Mouse (Mus musculus) mouse embryonic stem cell (cell line): ENCODE data around the gene Tbc1d15.

Experiments used
- in situ Hi-C, 2 experiments: fragments of 300-500 bp; cut with MboI; formaldehyde crosslinking; loops; 1 replicate in 1 of 2; 3 replicates in 1 of 2; pipeline ENCODE4 v1.14.3; 2019 to 2020; ENCODE audit warnings: low sequenced_read_pairs in 2 of 2, low pct_unique_long_range_greater_than_20kb in 1 of 2, mixed read lengths in 1 of 2; ENCODE audit not compliant: unreplicated experiment in 1 of 2

Gene Tbc1d15

DNA sequence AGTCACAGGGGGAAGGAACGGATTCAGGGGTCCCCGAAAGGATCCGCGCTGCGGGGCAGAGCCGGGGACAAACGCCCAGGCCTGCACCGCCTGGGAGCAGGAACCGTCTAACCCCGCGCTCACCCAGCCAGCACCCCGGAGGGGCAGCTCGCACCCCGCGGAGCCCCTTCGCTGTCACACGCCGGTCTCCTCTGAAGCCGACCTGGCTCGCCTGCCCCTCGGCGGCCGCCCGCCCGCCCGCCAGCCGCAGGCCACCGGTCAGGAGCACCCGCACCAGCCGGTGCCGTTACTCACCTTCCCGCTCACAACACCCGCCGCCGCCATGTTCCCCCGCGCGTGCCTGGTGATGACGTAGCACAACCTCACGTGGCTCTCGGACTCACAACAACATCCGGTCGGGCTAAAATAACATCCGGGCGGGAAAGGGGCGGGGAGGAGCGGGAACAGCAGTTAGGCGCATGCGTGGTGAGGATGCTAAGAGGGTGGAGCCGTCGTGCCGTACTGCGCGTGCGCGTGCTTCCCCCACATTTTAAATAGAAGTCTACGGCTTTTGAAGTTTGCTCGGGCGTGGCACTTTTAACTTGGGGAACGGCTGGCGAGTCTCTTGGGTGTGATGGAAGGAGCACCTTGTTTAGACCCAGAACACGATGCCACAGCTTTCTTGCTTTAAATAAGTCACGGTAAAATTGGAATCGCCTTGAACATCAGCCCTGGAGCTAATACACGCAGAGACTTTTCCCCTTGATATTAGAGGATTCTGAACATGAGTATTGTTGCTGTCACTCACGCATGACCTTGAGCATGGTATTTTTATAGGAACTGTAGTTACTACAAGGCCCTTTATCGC lies at the start of gene Tbc1d15:
Gene Tbc1d15 (minus strand): TSS at position 380 of the 847 bp plus-strand sequence.
- in situ Hi-C loops: no loop called here

DNA sequence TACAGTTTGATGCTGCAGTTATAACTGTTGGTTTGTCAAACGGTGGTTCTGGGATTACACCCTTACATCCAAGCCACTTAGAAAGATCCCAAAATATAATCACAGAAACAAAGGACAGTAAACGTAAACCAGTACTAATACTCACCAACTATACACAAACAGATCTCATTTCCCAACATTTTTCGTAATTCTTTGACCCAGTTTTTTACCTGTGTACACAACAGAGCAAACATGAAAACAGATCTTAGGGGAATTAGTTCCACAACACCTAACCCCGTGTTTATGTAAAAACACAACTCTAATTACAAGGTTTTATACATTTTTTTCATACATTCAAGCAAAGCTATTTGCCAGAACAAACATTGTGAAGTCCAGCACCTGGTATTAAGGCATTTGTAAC lies 47.4 kb upstream of the Tbc1d15 start:
- in situ Hi-C loops: no loop called here

DNA sequence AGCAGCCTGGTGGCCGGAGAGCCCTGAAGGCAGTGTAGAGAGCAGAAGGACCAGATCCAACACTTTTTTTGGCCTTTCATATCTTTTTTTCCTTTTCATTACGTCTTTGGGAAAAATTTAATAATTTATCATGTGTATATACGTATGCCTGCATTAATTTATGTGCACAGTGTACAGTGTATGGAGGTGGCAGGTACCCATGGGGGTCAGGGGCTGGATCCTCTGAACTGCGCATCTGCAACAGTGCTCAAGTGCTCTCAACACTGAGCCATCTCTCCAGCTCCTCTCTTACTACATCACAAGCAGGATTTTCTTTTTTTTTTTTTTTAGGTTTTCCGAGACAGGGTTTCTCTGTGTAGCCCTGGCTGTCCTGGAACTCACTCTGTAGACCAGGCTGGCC lies 46.3 kb upstream of the Tbc1d15 start:
- in situ Hi-C loops: no loop called here

DNA sequence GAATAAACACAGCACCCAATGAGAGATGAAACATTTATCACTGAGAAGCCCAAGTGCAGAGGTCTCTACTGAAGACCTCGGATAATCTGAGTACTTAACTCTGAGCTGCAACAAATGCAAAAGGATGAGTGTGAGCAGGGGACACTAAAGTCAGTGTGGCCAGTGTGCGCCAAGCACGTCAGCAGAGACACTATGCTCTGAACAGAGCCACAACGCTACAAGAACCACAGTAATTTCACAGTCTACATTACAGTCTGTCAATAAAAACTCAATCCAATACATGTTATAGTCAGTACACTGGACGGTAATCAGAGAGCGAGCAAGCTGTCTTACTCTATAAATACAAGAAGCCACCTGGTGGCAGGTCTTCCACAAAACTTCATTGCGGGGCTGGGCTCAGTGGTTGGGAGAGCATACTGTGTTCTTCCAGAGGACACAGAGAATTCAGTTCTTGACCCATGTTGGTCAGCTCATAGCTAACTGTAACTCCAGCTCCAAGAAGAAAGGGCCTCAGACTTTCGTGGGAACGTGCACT lies 45.2 kb upstream of the Tbc1d15 start:
- in situ Hi-C loops: no loop called here

DNA sequence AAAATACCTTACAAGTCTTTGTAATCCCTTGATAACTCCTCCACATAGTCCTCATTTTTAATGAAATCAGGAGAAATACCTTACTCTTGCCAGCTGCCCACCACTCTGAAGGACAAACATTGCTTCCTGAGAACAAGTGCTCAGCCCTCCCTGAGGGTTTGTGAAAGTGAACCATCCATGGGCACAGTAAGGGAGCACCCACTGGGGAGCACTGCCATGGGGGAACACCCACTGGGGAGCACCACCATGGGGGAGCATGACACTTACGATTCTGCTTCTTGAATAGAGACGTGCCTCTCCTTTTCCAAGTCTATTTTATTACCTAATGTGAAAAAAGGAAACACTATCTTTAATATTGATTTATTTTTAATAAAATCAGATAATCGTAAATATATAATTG lies 43.9 kb upstream of the Tbc1d15 start:
- in situ Hi-C loops: no loop called here

DNA sequence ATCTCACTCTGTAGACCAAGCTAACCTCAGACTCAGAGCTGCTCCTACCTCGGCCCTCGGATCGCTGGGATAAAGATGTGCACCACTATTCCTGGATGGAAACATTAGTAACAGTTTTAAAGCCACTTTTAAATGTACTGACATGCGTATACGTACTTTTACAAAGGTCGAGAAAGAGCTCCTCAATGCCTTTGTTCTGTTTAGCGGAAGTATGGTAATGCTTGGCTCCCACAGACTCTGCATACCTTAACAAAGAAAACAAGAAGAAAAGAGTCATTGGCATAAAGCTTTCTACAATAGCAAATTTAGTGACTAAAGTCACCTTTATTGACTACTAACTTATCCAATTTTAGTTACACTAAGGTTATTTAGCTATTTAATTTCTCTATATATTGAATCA lies 43.4 kb upstream of the Tbc1d15 start:
- in situ Hi-C loops: no loop called here

DNA sequence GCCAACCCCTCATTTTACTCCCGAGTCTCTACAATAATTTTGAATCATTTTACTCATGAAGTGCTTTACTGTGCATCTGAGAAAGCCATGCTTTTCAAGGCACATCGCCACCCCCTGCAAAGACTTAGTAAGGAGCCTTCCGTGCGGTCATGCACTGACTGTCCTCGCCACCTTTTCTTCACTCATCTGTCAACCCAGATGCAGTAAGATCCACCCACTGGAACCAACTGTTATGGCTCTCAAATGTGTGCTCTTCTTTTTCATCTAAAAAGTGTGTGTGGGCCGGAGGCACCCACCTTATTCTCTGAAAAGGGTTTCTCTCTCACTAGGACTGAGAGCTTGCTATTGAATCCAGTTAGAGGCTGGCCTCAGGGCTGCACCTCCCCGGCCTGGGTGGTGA lies 42.7 kb upstream of the Tbc1d15 start:
- in situ Hi-C loops: no loop called here

DNA sequence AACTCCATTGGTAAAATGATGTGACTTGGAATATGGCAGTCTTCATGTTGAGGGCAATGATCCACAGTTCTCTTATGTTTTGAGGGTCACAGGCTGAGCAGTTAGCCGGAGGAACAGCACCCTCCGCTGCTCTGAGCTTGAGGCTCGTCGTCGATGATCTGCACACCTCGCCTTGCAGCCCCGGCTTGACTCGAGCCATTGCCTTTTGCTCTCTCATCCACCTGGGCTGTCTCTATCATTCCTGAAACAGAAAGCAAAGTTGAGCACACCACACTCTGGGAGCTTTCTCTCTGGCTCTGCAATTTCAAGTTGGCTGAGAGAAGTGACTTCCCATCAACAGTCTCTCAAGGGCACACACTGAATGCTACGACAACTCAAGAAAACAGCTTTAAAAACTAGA lies 39.4 kb upstream of the Tbc1d15 start:
- in situ Hi-C loops: no loop called here

DNA sequence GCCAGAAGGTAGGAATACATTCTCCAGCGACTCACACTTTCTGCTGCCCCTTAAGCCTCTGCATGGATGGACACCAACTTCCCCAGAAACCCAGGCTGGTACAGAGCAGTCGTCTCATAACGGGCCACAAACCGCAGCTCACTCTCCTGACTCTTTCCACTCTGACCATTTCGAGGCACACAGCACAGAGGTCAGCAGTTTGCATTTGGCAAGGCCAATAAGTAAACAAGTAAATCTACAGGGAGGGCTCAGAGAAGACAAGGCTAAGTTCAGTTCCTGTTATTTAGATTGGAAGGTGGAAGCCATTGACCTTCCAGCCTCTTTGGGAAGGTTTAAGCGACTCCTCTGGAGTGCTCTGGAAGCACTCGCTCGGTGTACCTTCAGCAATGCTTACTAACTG lies 37.6 kb upstream of the Tbc1d15 start:
- in situ Hi-C loops: no loop called here

DNA sequence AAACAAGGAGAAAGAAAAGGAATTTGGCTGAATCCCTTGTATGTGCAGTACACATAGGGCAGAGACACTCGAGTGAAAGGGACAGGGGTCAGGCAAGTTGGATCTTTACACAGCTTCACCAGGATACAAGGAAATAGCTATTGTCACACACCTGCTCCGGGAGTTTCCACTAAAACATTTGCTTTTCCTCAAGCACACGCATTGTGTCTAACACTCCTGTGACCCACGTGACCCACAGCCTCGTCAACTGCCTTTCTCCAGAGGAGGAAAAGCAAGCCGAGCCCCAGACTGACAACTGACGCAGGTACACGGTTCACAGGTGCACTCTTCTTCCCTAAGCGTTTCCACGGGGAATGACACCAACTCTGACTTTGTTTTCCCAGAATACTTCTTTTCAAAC lies 32.9 kb upstream of the Tbc1d15 start:
- in situ Hi-C loops: no loop called here

DNA sequence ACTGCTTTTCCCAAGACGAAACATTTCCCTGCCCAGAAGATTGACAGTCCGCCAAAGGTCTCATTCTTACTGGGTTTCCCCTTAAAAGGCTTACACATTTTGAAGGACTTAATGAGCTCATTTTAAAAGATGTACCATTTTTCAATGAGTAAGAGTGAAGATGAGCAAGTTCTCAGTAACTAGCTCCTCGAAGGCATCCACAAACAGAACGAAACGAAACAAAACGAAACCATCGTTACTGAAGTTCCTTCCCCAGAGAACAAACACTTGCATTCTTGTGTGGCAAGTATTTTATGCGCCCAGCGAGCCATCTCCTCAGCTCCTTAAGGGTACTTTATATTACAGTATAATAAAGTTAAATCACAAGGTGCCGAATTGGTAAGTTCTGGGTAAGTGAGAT lies 30.1 kb upstream of the Tbc1d15 start:
- in situ Hi-C loops: no loop called here

DNA sequence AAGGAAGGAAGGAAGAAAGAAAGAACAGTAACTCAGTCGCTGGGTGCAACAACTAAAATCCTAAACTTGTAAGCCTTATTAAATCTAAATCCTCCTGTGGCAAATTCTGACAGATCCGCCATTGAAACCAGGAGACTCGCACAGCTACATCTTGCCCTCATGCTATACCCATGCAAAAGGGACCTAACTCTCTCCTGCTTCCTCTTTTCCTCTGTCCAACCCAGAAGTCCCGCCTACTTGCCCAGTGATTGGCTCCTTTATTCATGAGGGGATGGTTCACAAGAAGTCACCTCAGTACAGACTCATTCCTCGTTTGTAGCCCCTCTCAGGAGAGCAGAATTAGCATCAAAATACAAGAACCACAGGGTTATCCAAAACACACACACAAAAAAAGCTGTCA lies 20.4 kb upstream of the Tbc1d15 start:
- in situ Hi-C loops: no loop called here

DNA sequence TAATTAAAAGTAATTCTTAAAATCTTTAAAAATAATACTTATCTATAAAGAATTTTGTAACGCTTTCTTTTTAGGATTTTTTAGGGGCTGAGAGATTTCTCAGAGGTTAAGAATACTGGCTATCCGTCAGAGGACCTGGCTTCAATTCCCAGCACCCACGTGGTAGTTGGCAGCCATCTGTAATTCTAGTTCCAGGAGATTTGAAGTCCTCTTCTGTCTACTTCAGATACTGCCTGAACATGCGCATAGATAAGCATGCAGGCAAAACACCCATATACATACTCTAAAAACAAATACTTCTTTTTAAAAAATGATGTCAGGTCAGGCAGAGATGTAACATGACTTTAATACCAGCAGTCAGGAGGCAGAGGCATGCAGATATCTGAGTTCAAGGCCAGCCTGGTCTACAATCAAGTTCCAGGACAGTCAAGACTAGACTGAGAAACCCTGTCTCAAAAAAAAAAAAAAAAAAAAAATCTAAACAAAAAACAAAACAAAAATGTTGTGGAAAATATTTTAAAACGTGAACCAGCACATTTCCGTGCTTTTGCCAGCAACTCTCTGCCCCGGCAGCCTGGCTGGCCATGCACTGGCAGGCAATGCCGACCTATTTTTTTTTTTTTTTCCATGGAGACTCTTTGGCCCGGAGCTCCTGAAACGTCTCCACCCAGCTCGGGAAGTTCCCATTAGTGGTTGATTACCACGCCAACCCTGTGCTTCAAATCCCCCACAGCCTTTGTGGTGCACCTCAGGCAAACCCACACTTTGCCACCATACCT lies 19.5 kb upstream of the Tbc1d15 start:
- in situ Hi-C loops: no loop called here

DNA sequence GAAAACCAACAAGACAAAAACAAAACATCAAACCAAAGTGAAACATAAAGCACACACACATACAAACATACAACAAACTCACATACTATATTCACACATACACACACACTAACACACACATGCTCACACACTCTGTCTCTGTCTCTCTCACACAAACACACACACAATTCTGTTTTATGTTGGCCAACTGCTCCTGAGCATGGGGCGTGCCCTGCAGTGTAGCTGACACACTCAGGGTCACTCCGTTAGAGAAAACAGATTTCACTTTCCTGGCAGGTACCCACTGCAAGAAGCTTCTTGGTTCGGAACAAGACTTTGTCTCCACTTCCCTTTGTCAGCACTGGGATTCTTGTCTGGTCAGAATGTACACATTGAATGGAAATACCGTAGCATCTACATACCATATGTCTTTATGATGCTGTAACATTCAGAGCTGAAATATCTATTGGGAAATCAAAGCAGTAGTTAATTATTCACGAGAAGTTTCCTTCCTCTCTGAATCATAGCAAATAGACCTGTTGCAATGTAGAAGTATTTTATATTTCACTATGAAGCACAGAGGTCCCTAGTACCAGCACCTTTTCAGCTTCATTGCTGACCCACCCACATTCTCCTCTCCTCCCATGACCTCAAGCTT lies 11.8 kb upstream of the Tbc1d15 start:
- in situ Hi-C loops: no loop called here

DNA sequence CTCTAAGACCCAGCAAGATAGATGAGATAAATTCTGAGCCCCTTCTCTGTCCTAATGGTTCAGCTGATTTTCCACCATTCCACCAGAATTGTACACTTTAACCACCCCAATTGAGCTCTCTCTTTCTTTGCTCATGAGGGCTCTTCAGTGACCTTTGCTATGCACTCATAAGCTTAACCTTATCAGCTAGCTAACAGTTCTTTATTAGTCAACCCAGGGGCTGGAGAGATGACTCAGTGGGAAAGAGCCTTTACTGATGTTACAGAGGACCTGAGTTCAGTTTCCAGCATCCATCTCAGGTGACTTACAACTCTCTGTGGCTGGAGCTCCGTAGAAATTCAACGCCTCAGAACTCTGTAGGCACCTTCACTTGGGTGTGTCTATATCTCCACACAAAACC lies 11.0 kb upstream of the Tbc1d15 start:
- in situ Hi-C loops: no loop called here

DNA sequence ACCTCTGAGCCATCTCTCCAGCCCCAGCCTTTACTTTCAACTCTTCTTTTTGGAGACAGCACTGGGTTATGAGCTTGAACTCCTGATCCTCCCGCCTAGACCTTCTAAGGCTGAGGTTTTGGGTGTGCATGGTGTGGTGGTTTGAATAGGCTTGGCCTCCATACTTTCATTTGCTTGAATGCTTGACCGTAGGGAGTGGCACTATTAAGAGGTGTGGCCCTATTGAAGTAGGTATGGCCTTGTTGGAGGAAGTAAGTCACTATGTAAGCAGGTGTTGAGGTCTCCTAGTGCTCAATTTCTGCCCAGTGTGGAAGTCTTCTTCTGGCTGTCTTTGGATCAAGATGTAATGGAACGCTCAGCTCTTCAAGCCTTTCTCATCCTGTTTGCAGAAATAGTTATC lies 10.2 kb upstream of the Tbc1d15 start:
- in situ Hi-C loops: no loop called here

DNA sequence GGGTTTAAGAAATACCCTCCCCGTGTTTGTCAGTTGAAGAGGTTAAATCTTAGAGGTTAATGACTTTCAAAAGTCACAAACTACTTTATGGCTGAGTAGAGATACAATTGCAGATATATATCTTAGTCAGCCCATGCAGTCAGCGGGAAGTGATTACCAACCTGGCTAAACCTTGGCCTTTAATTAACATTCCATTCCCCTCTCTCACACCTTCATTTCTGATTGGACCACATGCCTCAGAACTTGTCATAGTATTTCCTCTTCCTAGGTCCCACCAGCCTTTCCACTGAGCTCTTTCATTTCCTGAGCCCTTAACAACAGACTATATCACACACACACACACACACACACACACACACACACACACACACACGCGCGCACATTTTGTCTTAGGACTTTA lies 4.9 kb upstream of the Tbc1d15 start:
- in situ Hi-C loops: no loop called here

DNA sequence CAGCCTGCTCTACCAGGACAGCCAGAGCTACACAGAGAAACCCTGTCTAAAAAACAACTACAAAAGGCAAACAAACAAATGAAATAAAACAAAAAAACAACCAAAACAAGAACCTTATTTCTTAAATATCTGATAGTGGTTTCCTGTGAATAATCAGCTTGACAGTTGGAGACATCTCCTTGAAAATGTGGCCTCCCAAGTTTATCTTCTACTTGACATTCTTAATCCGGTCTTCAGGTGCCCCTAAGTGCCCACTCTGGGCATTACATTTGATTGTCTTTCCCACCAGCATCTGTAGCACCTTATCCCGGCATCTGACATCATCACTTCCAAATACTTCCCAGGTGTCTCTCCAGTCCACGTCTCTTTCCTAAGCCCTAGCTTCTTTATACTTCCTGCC lies 2.3 kb upstream of the Tbc1d15 start:
- in situ Hi-C loops: no loop called here

DNA sequence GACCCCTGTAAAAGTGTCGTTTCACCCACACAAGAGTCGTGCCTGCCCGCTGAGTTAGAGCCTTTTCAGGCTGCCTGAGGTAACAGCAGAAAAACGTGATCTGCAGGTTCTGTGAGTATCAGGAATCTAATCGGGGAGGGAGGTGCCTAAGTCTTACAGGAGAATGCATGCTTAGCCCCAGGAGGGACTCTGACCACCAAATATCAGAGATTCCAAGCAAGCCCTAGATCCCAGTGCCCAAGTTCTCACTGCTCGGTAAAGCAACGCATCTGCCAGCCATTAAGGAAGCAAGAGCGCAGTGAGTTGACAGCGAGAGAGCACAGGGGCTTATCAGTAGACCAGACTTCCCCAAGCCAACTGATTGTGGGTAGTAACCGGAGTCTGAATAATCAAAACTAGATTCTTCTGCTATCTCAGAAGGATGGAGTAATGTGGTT lies 1.1 kb upstream of the Tbc1d15 start:
- in situ Hi-C loops: no loop called here
